Mouse (Mus musculus) hindbrain, embryonic 13.5 days (tissue): ENCODE measurements around the gene Pkd1l1. TPM values are rescaled to one million over a fixed set of nuclear protein-coding genes. Genes with fewer than 3 reads are reported as not detected.

Experiments
- ATAC-seq: fragments of 200-750 bp; cut with Nextera tagmentation; 2 replicates; pipeline ENCODE4 v1.8.0; 2017; ENCODE audit warnings: moderate TSS enrichment; ENCODE audit not compliant: low FRiP score
- H3K27ac ChIP-seq: fragments of 300-500 bp; sonication (generic); 2 replicates; pipeline ENCODE4 v1.5.1; 2015; ENCODE audit warnings: inconsistent platforms, mild to moderate bottlenecking, moderate library complexity
- H3K27me3 ChIP-seq: fragments of 300-500 bp; sonication (generic); 2 replicates; pipeline ENCODE4 v1.6.1; 2015; ENCODE audit warnings: mild to moderate bottlenecking, inconsistent platforms
- H3K36me3 ChIP-seq: fragments of 300-500 bp; sonication (generic); 2 replicates; pipeline ENCODE4 v1.6.1; 2015; ENCODE audit warnings: mild to moderate bottlenecking, inconsistent platforms
- H3K4me1 ChIP-seq: fragments of 300-500 bp; sonication (generic); replicated peaks from 2 replicates; pipeline ENCODE4 v1.6.1; 2015; ENCODE audit warnings: inconsistent platforms
- H3K4me2 ChIP-seq: fragments of 300-500 bp; sonication (generic); 2 replicates; pipeline ENCODE4 v1.6.1; 2015; ENCODE audit warnings: inconsistent platforms, mild to moderate bottlenecking, moderate library complexity
- H3K4me3 ChIP-seq: fragments of 300-500 bp; sonication (generic); 2 replicates; pipeline ENCODE4 v1.5.1; 2015; ENCODE audit warnings: mild to moderate bottlenecking, inconsistent platforms
- H3K9ac ChIP-seq: fragments of 300-500 bp; sonication (generic); 2 replicates; pipeline ENCODE4 v1.6.1; 2015; ENCODE audit warnings: mild to moderate bottlenecking, inconsistent platforms
- H3K9me3 ChIP-seq: fragments of 300-500 bp; sonication (generic); 2 replicates; pipeline ENCODE4 v1.6.1; 2016; ENCODE audit warnings: inconsistent platforms
- WGBS: fragments of 180-500 bp; shearing (Covaris S2); methylation state at CpG from one replicate; pipeline ENCODE4 v1.1.7; 2015; 5-methylcytosine and 5-hydroxymethylcytosine counted together
- polyA plus RNA-seq: library from polyadenylated mRNA; unstranded; fragments of >200 nt; fragmentation: Nextera tagmentation; extraction: Ambion mirVana; gene quantifications from 2 replicates; pipeline ENCODE4 v1.2.1, GENCODE M21; 2015

Gene Pkd1l1
- polyA plus RNA-seq, result 0.08 and 0.10 TPM in 2 replicates

DNA sequence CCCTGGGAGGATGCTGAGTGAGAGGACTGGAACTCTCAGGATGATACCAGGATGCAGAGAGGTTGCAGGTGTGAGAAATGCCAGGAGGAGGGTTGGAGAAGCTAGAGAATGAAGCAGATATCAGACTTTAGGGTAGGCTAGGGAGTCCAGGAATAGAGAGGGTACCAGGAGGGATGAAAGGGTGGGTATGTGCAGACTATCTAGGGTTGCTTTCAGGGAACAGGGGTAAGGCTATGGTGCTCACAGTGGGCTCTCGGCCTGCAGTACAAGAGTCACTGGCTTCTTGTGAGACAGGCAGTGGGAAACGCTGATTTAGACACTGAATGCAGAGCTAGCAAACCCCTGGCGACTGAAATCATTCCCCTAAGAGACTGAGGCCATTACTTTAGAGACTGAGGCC, at the start of gene Pkd1l1:
TSS of gene Pkd1l1 (minus strand) at position 101 of the 400 bp plus-strand sequence.
- Histone ChIP-seq H3K4me3 (no peak within 1 kb of the TSS), H3K36me3 (no peaks in the 10 kb centered on the region), H3K27me3 (0 out of 2 replicates have a peak, but pooled peaks cover 6% of the 10 kb centered on the region), H3K9ac (no peak within 1 kb of the TSS), H3K4me2 (no peak within 1 kb of the TSS), H3K4me1 (no peaks in the 10 kb centered on the region), H3K9me3 (no peaks in the 10 kb centered on the region), H3K27ac (no peak within 1 kb of the TSS)
- WGBS, result 65% methylated on average over 3 of the region's 3 CpGs
- no peak for ATAC-seq

DNA sequence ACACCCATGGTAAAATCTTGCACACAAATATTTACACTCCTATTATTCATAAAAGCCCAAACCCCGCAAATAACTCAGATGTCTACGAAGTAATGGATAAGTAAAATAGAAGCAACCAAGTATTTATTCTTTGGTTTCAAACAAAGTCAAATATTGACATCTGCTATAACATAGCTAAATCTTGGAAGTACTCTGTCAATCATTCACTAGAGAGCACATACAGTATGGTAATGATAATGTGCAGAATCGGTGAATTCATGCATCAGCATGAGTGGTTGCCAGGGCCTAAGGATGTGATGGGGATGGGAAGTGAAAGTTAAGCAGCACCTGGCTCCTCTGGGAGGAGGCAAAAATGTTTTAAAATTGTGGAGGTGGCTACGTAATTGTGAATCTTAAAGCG, 47.1 kb upstream of the Pkd1l1 start:
- Histone ChIP-seq H3K9me3 (no peaks in the 10 kb centered on the region), H3K4me1 (no peaks in the 10 kb centered on the region), H3K4me3 (no peak overlapping the region), H3K36me3 (no peaks in the 10 kb centered on the region), H3K27ac (no peak overlapping the region), H3K27me3 (no peaks in the 10 kb centered on the region), H3K4me2 (no peak overlapping the region), H3K9ac (no peak overlapping the region)
- no peak for ATAC-seq
- WGBS, result 95% methylated on average over 5 of the region's 5 CpGs

DNA sequence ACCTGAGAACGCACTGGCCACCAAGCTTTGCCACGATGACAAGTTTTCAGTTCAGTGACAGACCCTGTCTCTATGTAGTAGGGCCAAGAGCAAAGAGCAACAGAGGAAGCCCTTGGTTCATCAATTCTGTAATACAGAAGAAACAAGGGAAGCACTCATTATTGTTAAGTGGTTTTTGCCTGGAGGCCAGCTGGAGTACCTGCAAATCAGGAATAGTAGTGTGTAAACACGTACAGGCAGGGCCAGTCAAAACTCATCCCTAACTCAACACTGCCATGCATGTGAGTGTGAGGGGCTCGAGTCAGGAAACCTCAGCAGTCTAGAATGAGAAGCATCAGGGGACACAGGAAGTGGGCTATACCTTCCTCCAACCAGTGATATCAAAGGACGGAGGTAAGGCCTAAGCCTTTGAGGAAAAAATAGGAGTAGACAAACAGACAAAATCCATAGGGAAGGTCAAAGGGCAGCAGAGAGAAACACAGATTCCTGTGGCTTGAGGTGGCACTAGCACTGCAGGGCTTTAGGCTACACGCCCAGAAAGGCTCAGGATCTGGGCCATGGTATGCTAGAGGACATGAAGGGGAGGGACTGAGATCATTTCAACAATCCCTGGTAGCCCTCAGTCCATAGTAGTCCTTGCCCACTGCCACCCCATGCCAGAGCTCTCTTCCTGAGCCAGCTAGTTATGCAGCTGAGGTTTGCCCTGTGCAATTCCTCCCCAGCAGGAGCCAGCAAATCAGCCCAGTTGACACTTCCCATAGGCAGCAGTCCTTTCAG, 45.6 kb upstream of the Pkd1l1 start:
- Histone ChIP-seq H3K27ac (no peak overlapping the region), H3K9me3 (no peaks in the 10 kb centered on the region), H3K4me2 (no peak overlapping the region), H3K9ac (no peak overlapping the region), H3K4me1 (no peaks in the 10 kb centered on the region), H3K27me3 (no peaks in the 10 kb centered on the region), H3K4me3 (no peak overlapping the region), H3K36me3 (no peaks in the 10 kb centered on the region)
- ATAC-seq, result no peak
- 78% methylated on average over 6 of the region's 6 CpGs for WGBS

DNA sequence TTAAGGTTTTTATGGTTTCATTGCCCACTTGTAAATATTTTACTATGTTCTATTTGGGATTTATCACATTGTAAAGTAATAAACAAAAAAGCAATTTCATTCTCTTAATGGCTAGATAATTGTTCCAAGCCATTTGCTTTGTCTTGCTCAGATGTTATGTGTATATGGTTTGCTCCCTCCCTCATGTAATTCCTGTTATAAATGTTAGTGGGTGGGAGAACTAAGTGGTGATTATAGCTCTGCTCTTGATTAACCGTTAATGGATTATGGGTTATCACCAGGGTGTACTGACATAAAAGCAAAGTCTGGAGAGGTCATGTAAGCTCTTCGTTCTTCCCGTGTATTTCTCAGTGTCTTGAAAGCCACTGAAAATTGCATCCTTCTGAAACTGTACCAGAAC, 41.7 kb upstream of the Pkd1l1 start:
- no peak overlapping the region for H3K9ac ChIP-seq
- peaks cover 7% of the 10 kb centered on the region for H3K4me1 ChIP-seq
- no peak for ATAC-seq
- WGBS, result 83% methylated on average over 3 of the region's 3 CpGs
- H3K4me3 ChIP-seq, result no peak overlapping the region
- H3K9me3 ChIP-seq, result no peaks in the 10 kb centered on the region
- H3K27ac ChIP-seq, result no peak overlapping the region
- H3K36me3 ChIP-seq, result no peaks in the 10 kb centered on the region
- no peak overlapping the region for H3K4me2 ChIP-seq
- H3K27me3 ChIP-seq, result no peaks in the 10 kb centered on the region

DNA sequence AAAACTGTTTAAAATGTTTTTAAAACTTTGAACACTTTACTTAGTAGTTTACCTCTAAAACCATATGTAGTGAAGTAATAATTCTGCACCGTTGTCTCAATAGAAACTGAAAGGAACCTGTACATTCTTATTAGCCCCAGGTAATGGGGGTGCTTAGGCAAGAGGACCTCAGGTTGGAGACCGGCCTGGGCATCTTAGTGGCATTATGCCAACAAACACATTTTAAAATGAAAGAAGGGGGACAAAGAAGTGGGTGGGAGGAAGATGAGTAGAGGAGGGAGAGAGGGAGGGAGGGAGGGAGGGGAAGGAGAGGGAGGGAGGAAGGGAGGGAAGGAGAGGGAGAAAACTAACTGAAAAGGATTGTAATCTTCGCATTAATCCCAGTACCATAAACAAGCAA, 38.3 kb upstream of the Pkd1l1 start:
- Histone ChIP-seq H3K4me1 (peaks cover 15% of the 10 kb centered on the region), H3K36me3 (no peaks in the 10 kb centered on the region), H3K9me3 (no peaks in the 10 kb centered on the region), H3K9ac (peak overlapping the region; percentile 80), H3K27ac (no peak overlapping the region), H3K4me3 (peak overlapping the region; percentile 69), H3K27me3 (no peaks in the 10 kb centered on the region), H3K4me2 (peak overlapping the region; percentile 69)
- 2% methylated on average over 3 of the region's 3 CpGs for WGBS
- peak; percentile 58 for ATAC-seq

DNA sequence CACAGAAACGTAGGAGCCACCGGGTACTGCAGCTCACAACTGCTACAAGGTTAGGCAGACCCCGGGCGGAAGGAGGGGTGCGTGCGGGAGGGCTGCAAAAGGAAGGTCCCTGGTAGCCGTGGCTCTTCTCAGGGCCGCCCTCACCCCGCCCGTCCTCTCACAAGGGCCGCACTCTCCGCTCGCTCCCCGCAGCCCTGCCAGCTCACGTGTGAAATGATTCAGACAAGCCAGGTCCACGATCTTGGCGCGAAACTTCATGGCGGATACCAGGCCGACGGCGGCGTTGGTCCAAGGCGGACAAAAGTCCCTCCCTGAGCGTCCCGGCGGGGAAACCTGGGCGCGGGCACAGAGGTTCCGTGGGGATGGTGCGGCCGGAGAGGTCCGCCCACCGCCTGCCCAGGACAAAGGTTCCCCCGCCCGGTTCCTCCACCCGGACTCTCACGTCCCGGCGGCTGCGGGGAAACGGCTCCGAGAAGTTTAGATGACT, 37.8 kb upstream of the Pkd1l1 start, which contains the start of gene Hus1:
TSS of gene Hus1 (minus strand) at position 339 of the 487 bp plus-strand sequence.
- H3K9ac ChIP-seq, result peak within 1 kb of the TSS; percentile 80
- no peaks in the 10 kb centered on the region for H3K9me3 ChIP-seq
- no peaks in the 10 kb centered on the region for H3K36me3 ChIP-seq
- peak within 1 kb of the TSS; percentile 69 for H3K4me2 ChIP-seq
- peak within 1 kb of the TSS; percentile 79 for H3K27ac ChIP-seq
- peak; percentile 96 for ATAC-seq
- peak within 1 kb of the TSS; percentile 69 for H3K4me3 ChIP-seq
- H3K4me1 ChIP-seq, result peaks cover 15% of the 10 kb centered on the region
- under 1% methylated on average over 43 of the region's 43 CpGs for WGBS
- no peaks in the 10 kb centered on the region for H3K27me3 ChIP-seq

DNA sequence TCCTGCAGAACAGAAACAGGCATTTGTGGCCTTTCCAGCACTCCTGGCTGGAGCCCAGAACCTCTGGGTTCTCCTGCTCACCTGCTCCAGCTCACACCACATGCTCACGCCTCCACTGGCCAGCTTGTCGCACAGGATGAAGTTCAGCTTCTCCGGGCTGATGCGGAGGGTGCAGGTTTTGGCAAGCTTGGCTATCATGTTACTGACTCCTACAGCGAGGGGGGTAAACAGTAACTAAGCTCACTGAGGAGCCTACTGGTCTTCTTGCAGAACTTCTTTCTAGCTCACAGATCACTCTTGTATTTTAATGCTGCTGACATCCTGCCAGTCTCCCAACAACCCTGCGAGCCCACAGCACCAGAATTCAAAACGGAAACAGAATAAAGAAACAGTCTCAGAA, 37.4 kb upstream of the Pkd1l1 start:
- H3K27me3 ChIP-seq, result no peaks in the 10 kb centered on the region
- peak overlapping the region; percentile 79 for H3K27ac ChIP-seq
- H3K4me3 ChIP-seq, result peak overlapping the region; percentile 69
- H3K4me1 ChIP-seq, result peaks cover 15% of the 10 kb centered on the region
- H3K9ac ChIP-seq, result peak overlapping the region; percentile 80
- H3K4me2 ChIP-seq, result peak overlapping the region; percentile 69
- WGBS, result under 1% methylated on average over 7 of the region's 7 CpGs
- no peaks in the 10 kb centered on the region for H3K9me3 ChIP-seq
- peak; percentile 77 for ATAC-seq
- peaks cover 3% of the 10 kb centered on the region for H3K36me3 ChIP-seq

DNA sequence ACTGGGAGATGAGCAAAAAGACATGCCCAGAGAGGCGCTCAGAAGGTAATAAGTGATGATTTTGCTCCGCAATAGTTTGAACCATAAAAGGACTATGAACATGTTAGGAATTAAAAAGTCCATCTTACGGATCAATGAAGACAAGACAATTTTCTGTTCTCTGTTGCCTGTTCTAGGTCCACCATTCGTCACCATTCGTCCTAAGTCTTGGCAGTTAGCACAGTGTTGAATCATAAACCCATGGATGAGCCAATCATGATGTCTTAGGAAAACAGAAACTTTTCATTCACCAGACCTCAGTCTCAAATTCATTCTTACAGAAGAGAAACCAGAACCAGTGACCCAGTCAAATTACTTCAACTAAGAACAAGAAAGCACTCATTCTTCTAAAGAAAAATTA, 35.7 kb upstream of the Pkd1l1 start:
- no peak for ATAC-seq
- Histone ChIP-seq H3K4me3 (no peak overlapping the region), H3K9ac (no peak overlapping the region), H3K4me1 (peaks cover 15% of the 10 kb centered on the region), H3K4me2 (no peak overlapping the region), H3K36me3 (peaks cover 20% of the 10 kb centered on the region), H3K27me3 (no peaks in the 10 kb centered on the region), H3K9me3 (no peaks in the 10 kb centered on the region), H3K27ac (no peak overlapping the region)
- 94% methylated on average over 5 of the region's 5 CpGs for WGBS

DNA sequence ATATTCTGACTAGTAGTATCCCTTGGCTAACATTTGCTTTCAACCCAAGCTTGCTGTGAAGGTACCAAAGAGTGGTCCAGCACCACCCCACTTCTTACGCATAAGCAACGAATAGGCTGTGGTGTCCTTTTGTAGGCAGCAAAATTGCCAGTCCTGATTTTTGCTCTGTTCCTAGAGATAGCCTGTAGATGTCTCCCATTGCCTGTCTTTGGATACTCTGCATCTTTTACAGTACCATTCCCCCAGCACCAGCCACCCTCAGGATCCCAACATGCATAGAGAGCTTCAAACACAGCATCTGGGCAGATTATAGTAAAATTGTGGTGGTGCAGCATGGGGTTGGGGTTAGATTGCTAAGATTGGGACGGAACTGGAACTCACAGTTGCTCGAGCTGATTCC, 15.0 kb upstream of the Pkd1l1 start:
- Histone ChIP-seq H3K4me2 (no peak overlapping the region), H3K27ac (no peak overlapping the region), H3K9me3 (no peaks in the 10 kb centered on the region), H3K4me1 (0 out of 2 replicates have a peak, but pooled peaks cover 3% of the 10 kb centered on the region), H3K36me3 (peaks cover 24% of the 10 kb centered on the region), H3K27me3 (peaks cover 6% of the 10 kb centered on the region; the same call in 1 of the 2 replicates), H3K9ac (no peak overlapping the region), H3K4me3 (no peak overlapping the region)
- ATAC-seq, result no peak
- WGBS, result 60% methylated on average over 4 of the region's 4 CpGs

DNA sequence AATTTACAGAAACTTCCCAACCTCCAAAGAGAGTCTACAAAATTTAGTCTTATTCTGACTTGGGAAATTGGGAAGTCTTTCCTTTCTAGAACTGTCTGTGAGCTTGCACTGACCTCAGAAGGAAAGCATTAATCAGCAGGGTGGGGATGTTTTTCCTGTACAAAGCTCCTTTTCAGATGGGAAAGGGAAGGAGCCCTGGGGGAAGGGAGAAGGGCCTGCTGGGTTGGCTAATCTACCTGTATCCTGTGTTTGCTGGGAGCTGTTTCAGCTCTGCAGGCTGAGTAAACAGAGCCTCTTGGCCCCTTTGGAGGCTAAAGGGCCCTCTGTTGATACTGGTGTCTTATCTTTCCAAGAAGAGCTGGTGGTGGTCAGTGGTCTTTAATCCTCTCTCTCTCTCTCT, 13.0 kb upstream of the Pkd1l1 start:
- H3K36me3 ChIP-seq, result peaks cover 7% of the 10 kb centered on the region
- no peak overlapping the region for H3K4me2 ChIP-seq
- H3K27ac ChIP-seq, result no peak overlapping the region
- H3K9me3 ChIP-seq, result no peaks in the 10 kb centered on the region
- no peak overlapping the region for H3K4me3 ChIP-seq
- no peak overlapping the region for H3K9ac ChIP-seq
- peaks cover 6% of the 10 kb centered on the region; the same call in 1 of the 2 replicates for H3K27me3 ChIP-seq
- 0 out of 2 replicates have a peak, but pooled peaks cover 3% of the 10 kb centered on the region for H3K4me1 ChIP-seq
- no peak for ATAC-seq

DNA sequence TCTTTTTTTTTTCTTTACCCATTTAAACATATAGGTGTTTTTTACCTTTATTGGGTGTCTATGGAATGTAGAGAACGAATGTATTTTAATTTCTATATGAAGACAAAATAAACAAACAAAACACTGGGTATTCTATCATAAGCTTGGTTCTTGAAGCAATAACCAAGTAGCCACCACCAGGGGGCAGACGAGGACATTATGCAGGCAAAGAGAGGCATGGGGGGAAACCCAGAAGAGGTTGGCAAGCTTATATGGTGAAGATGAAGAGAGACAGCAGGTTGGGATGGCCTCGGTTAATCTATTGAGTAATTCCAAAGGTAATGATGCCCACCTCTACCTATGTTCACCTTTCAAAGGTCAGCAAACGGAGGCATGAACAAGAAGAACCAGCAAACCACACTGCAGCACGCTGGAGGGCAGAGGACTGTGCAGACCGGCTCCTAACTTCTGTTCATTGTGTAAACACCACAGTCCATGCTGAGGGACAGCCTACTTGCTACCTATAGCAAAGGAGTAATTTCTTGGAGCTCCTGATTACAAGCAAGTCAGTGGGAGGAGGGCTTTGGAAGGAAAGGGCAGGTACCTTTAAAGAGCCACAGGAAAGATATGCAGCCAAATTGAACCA, 10.3 kb upstream of the Pkd1l1 start:
- Histone ChIP-seq H3K4me1 (0 out of 2 replicates have a peak, but pooled peaks cover 3% of the 10 kb centered on the region), H3K9me3 (no peaks in the 10 kb centered on the region), H3K4me3 (no peak overlapping the region), H3K36me3 (no peaks in the 10 kb centered on the region), H3K9ac (no peak overlapping the region), H3K4me2 (no peak overlapping the region), H3K27me3 (peaks cover 6% of the 10 kb centered on the region; the same call in 1 of the 2 replicates), H3K27ac (no peak overlapping the region)
- ATAC-seq, result peak; percentile 56; the same call in 1 of the 2 replicates
- whole genome bisulfite sequencing, result 45% methylated on average over 6 of the region's 6 CpGs

DNA sequence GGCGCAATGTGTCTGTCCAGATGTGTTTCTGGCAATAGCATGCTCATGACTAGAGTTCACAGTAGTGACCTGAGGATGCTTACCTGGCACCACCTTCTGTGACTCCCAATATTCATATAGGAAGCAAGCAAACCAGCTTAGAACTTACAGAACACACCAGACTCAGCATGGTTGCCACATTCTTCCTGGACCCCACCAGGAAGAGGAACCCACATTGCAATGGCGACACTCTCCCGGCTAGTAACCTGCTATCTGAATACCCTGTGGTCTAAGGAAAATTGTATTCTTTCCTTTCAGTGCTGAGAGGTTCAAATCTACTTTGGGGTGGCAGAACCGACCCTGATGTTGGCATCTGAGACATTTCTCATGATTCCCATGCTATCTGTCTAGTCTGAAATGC, 5.1 kb upstream of the Pkd1l1 start:
- H3K27ac ChIP-seq, result no peak overlapping the region
- H3K9me3 ChIP-seq, result no peaks in the 10 kb centered on the region
- H3K4me3 ChIP-seq, result no peak overlapping the region
- no peak overlapping the region for H3K4me2 ChIP-seq
- H3K27me3 ChIP-seq, result 0 out of 2 replicates have a peak, but pooled peaks cover 6% of the 10 kb centered on the region
- WGBS, result 90% methylated on average over 4 of the region's 4 CpGs
- no peaks in the 10 kb centered on the region for H3K4me1 ChIP-seq
- no peak overlapping the region for H3K9ac ChIP-seq
- ATAC-seq, result no peak
- no peaks in the 10 kb centered on the region for H3K36me3 ChIP-seq
